Mouse (Mus musculus): ENCODE measurements at regions not wholly inside any gene's neighbourhood (a gene's known extent, or its start where the extent isn't known, plus 50 kb on each side); places are given as distances from the start of the nearest gene placed in this dataset.

DNA sequence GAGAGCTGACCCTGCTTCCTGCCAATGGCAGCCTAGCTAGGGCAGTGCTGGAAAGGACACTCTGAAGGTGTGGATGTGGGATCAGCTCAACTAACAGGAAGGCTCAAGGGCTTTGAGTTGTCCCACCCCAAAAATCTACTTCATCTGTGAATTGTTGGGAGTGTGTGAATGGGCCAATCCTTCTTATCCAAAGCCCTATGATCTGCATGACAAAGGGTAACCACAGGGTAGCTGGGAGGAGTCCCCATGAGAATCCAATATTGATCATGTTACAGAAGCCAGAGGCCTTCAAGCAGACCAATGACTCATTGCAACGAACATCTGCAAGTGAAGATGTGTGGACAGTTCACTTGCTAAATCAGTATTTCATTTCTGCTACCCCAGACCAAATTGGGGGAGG is 51.1 kb upstream of the Adra1b start:
- DNase-seq (ENCODE audit: low spot score in 2 of 2) = no peak

DNA sequence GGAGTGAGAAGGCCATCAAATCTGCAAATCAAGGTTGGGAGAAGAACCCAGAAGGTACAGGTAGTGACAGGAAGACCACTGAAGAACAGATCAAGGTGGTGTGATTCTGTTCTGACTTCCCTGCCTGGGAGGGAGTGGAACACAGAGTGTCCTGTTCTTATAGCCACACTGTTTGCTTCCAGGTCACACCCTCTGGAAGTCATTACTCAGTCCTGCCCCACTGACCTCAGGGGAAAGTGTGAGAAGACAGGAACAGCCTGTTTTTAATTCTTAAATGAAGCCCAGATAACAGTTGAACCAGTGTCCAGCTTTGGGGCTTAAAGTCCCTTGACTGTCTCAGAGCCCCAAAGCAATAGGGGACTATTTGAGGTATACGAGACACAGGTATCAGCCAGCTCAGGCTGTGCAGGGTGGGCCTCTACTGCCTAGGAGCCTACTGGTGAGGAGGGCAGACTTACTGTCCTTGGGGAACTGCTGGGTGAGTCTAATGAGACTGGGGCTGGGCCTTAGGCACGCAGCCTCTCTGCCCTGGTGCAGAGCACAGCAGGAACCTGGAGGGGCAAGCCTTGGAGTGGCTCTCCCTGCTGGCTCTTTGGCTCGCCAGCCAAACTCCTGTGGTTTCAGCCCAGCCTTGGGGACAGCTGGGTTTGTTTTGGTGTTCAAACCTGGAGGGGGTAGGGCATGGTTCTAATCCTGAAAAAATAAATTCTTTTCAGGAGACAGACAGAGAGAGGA is 57.4 kb upstream of the Adra1b start:
- DNase-seq (ENCODE audit: low spot score in 2 of 2) = peak in 1 of 2 experiments; percentile 4

DNA sequence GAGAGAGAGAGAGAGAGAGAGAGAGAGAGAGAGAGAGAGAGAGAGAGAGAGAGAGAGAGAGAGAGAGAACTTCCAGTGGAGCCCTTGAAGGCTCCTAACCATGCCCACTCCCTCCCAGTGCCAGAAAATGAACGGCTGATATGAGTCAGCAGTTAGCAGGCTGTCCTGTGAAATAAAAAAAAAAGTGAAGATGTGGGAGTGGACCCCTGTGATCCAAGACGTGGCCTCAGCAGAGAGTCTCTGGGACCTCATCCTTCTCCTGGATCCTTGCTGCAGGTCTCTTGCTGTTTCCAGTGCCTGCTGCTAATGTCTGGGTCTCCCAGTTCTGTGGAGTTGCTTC is 57.9 kb upstream of the Adra1b start:
- DNase-seq (ENCODE audit: low spot score in 2 of 2) = no peak

DNA sequence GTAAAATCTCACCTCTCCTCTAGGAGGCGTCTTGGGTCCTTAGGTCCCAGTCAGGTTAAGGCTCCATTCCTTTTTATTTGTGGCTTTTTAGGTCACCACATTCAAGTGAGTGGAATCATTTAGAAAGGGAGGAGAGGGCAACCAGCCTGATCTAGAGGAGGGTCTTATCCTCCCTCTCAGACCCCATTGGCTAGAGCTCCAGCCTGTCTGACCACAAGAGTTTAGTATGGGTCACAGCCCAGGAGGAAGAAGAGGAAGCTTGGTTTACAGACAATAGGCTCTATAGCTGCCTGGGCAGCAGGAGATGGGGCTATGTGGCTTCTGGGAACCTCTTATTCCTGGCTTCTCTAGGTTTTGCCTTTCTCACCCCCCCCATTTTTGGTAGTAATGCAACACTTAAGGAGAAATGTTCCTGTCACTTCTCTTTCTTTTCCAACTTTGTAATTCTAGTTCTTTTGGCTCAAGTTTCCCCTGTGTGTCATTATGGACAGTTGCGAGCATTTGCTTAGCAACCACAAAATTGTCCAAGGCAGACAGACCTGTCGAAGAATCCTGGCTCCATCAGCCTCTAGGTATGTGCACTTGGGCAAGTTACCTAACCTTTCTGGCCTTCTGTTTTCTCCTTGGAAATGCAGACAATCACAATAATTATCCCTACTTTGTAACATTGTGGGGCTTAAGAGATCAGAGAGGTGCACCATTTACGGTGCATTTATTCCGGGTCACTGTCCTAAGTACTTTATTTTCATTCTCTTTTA is 59.5 kb upstream of the Adra1b start:
- no peak for DNase-seq (ENCODE audit: low spot score in 2 of 2)

DNA sequence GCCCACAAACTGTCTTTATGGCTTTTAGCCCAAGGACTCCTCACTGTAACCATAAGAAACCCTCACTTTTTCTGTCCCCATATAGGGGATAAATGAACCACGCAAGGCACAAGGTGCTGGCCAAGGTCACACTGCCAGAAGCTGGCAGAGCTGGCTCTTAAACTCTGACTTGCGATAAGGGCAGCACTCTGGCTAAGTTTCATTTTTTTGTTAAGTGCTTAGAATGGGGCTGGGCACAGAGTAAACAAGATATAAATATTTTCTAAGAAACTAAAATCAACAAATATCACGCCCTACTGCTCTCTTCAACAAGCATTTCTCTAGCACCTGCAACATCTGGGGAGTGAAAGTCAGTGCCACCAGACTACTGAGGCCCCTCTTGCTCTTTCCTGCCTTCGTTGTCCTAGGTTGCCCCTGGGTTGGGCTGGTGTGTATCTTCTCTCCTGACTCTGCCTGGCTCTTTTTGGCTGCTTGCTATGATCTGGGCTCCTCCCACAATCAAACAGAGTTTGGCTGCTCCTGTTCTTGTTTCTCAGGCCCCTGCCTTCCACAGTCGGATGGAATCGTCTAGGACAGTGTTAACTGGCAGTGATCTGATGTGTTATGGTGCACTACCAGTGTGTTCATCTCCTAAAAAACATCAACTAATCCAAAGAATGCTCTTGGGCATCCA is 60.5 kb upstream of the Adra1b start:
- DNase-seq (ENCODE audit: low spot score in 2 of 2) = peak; percentile 9 to 31

DNA sequence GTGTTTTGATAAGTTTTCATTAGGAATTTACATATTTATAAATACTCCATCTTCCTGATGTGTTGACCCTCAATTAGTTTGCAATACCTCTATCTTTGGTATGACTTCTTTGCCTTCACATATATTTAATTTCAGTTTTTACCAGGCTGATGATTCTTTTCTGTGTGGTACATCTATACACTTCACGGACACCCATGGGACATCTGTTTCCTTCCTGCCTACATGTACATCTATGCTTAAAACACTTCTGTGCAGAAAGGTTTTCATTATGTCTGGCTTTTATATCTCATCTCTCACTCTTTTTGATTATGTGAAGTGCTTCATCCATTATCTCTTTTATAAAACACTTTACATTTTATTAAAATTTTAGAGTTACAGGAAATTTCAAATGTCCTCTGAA is 66.8 kb upstream of the Adra1b start:
- DNase-seq (ENCODE audit: low spot score in 2 of 2) = no peak

DNA sequence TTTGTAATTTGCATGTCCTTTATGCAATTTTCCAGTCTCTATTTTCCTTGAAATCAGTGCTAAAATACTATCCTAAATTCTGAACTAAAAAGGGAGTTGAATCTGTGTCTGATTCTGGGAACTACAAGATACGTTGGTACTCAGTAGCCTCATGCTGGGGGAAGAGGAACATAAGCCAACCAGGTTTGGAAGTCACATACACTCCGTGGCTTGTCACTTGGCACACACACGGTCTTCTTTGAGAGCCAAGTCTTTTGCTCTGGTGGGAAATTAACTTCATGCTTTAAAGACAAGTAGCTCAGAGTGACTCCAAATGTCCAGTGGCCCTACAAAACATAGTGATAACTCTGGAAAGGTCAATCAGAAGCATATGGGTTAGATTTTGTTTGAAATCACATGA is 70.9 kb upstream of the Adra1b start:
- DNase-seq (ENCODE audit: low spot score in 2 of 2) = no peak

DNA sequence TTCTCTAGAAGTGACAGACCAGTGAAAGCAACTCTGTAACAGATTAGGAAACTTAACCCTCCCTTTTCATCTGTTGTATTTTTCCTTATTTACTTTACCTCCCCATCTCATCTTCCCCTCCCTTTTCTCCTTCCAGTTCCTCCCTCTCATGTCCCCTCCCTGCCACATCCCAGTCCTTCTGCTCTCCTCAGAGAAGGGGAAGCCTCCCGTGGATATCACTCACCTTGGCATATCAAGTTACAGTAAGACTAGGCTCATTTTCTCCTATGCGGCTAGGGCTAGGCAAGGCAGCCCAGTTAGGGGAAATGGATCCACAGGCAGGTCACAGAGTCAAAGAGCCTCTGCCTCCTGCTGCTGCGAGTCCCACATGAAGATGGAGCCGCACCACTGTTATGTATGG is 75.0 kb upstream of the Adra1b start:
- no peak for DNase-seq (ENCODE audit: low spot score in 2 of 2)

DNA sequence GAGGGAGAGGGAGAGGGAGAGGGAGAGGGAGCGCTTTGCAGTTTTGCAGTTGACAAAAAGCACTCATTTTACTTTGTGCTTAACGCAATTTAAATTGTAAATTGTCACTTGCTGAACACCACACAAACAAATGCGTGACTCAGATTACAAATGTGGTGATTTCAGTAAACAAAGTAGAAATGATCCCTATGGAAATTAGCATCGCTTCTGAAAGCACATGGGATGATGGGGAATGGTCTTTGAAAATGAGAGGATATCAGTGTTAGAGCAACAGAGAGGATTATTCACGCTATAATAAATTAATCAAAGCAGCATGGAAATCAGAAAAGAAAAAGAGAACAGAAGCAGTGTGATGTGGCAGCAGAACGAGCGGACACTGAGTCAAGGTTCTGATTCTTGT is 78.4 kb upstream of the Adra1b start:
- DNase-seq (ENCODE audit: low spot score in 2 of 2) = no peak

DNA sequence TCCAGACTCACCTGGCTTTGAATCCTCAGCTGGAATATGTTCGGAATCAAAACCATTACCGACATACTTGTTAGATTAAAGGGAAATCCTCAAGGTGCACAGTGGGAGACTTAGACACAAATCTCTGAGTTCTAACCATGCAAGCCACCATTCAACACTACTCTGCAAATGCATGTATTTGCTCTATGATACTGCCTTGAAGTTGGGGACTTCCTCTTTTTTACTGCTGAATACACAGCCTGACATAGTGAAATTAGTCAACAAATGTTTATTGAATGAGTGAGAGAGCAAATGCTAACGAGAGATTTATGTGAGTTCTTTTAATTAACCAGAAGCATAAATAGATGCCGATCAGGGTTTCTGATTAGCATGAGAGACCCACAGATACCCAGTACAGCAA is 79.4 kb upstream of the Adra1b start:
- DNase-seq (ENCODE audit: low spot score in 2 of 2) = no peak

DNA sequence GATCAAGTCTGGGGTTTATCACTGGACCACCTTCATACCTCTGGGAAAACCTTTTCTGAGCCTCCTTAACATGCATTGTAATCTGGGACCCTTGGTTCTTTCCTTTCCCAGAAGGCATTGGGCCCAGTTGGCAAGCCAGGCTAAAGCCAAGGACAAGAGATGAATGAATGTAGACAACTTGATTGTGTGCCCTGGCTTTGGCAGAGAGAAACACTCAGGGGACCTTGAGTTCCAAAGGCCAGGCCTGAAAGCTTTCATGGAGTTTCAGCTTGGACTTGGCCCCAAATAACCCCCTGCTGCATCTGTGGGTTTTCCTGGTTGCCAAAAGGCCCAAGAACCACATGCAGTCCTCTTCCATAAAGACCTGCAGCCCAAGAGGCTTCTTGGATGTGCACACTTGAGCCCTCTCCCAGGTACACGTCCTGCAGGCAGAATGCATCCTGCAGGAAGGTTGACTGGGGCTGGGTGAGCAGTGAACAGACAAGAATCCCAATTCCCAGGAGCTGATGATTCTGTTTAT is 89.0 kb upstream of the Adra1b start:
- peak in 1 of 2 experiments; percentile 15 for DNase-seq (ENCODE audit: low spot score in 2 of 2)

DNA sequence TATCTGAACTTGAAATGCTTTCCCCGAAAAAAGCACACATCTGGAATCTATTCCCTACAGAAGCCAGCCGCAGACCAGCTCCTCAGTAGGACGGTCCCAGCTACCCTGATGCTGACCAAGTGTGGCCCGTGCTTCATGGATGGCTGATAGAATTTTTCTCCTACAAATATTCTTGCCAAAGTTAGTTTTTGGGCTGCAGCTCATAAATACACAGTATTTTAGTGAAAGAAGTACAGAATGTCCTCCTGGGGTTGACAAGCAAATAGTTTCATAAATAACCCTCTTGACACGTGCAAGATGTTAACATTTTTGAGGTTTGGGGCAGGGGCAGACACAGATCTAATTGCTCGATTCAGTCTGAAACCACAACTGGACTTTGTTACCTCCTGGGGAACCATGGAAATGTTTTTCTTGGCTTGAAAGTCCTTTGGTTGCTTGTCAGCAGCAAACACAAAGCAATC is 91.0 kb upstream of the Adra1b start:
- DNase-seq (ENCODE audit: low spot score in 2 of 2) = peak; percentile 15 to 46

DNA sequence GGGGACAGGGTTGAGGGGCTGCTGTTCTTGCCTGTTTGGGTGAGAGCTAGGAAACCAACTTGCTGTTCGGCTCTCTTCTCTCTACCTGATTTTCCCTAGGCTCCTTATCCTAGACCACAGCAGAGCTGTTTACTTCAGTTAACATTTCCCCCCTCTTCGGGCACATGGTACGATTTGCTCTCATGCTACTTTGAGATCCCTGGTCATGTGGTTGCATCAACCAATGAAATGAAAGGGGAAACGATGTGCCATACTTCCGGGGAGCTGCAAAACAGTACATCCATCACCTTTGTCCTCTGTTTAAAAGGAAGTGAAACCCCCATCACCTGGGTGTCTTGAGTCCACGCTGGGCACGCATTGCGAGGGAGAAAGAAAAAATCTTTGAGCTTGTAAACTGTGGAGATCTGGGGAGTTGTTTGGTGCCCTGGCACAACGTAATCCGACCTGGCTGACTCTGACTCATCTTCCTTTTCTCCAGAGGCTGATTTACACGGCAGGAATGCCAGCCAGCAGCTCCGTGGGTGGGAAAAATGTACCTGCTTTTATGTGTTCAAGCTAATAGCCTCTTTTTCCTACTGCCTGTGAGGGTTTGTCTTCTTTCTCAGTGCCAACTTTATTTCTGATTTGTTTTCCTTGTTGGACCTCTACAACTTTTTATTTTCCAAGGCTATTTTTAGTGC is 97.2 kb upstream of the Adra1b start:
- DNase-seq (ENCODE audit: low spot score in 2 of 2) = no peak

DNA sequence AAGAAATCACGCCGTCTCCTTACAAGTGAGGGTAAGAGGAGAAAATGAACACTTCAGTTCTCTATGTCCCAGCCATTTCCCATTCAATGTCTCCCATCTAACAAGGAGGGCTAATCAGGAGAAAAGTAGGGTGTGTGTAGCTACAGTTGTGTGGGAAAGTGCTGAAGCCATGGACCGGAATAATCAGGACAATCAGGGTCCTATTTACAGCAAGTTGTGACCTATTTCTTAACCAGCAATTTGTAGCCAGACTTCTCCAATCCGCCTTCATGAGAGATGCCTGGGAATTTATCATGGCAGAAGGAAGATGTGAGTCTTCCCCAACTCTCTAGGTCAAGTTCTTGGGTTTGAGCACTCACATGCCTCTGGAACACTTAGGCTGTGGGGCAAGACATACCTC is 99.0 kb upstream of the Adra1b start:
- DNase-seq (ENCODE audit: low spot score in 2 of 2) = no peak

DNA sequence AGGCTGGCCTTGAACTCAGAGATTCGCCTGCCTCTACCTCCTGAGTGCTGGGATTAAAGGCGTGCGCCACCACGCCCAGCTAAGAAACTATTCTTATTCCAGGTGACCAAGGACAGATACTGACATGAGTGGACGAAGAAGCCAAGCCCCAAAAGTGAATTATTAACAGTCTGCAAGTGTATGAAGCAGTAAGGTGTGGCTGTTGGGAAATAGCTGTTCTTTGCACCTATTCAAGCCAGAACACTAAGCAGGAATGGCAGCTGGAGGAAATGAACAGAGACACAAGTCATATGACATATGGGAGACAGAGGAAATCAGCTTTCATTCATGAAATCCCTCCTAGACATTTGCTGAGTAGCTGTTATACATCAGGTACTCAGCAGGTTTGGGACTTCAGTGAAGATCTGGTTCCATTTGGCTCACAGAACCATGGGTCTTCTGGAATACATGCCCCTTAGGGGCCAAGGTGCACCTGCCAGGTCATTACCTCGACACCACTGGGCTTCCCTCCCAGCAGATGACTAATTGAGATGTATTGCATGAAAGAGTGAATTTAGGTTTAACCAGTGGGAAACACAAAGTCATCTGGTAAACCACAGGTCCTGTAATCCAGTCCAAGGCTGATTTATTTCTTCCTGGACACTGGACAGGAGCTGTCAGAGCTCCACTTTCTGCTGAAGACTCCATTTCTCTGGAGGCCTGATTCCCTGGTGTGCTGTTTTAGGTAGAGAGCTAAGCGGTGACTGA is 101.0 kb upstream of the Adra1b start:
- no peak for DNase-seq (ENCODE audit: low spot score in 2 of 2)

DNA sequence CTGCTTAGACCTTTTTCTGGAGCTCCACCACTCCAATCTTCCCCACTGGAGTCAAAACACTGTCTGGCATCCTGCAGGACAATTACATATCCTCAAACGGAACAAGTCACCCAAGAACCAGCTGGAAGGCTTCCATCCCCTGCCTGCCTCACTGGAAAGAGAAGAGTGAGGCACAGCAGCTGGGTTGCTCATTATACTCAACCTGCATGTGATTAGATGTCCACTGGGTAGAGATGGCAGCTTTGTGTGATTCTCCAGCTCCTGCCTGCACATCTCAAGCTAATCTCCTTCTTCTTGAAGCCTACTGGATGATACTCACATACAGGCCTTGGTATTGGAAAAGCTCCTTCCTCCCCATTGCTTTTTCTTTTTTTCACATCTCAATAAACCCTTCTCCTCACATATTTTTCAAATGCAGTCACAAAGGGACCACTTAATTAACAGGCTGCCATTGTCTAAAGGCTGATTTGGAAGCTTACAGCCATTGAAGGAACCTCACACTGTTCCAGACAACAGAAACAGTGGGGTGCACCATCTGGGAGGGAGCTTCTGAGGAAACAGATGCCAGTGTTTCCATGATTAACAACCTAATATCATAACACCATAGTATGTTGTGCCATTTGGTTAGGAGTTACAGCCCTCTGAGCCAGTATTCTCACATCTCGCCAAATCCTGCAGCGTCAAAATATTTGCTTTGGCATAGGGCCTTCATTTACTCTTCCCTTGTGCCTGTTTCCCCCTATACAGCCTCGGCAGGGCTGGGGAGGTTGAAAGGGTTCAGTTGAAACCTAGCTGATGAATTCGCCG is 101.9 kb upstream of the Adra1b start:
- peak; percentile 9 to 15 for DNase-seq (ENCODE audit: low spot score in 2 of 2)

DNA sequence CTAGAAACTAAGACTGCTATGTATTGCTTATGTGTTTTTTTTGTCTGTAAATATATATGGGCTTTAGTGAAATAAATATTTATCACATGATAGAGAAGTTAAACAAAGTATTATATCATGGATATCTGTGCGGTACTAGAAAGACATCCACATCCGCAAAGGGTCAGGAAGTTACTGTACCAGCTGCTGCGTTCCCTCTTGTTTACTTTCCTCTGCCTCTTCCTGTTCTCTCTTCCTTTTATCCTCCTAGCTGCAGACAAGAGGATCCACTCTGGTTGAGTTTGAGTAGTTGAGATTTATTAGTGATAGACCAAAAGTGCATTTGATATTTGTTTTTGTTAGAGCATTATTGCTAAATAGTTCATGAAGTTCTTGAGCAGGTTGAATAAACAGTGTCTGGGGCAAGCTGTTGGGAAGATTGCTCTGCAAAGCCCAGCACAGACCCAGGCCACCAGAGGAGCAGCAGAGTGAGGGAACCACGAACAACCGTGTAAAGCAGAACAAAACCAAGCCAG is 106.6 kb upstream of the Adra1b start:
- DNase-seq (ENCODE audit: low spot score in 2 of 2) = no peak

DNA sequence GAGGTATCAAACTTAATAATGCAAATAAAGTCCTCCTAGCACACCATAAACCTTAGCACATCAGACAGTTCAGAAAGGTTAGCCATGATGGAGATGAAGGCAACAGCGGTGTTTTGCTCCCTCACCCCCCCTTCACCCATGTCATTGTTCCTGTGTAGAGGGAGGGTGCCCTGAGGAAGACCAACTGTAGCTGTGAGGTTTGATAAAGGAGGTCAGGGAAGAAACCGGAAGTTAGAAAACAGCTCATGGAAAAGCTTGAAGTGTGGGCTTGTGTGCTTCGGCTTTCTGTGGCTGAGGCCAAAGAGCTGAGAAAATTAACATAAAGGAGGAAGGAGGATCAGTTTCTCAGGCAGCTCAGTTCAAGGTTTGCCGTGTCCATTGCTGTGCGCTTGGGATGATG is 111.3 kb upstream of the Adra1b start:
- DNase-seq (ENCODE audit: low spot score in 2 of 2) = no peak

DNA sequence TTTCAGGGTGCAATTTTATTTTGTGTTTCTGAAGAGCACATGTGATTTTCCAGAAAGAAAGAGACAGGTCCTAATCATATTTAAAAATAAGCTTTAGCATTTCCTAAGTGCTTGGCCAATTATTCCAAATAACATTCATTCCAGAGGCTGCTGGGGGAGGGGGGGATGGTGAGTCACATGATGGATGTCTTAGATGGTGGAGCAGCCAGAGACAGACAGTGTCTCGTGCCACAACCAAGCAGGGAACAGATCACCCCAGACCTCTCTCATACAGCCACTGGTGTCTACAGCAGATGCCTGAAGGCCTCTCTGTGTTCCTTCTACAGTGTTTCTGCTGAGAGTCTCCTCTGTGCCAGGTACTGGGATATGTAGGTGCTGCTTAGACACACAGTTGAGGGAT is 112.8 kb upstream of the Adra1b start:
- DNase-seq (ENCODE audit: low spot score in 2 of 2) = no peak

DNA sequence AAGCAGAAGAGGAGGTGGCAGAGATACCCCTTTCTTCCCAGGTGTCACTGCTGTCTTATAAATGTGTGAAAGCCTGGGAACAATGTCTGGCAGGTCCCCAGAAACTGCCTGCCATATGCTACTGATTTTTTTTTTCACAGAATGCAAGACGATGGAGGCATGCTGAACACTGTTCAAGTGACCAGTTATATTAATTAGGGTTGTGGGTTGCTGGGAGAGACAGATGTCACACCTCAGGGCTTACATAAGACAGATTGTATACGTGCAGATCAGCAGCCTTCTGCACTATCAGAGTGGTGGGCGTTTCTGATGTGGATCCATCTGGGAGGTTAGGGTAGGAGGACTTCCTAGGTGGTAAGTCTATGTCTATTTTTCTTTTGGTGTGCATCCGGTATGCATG is 120.6 kb upstream of the Adra1b start:
- DNase-seq (ENCODE audit: low spot score in 2 of 2) = no peak
